Mouse (Mus musculus): Measurements from ENCODE around the gene Rad51d.
"Not testable (repeated sequence)": the region's sequence is repeated elsewhere in the genome, so short reads cannot be mapped to it uniquely, and the experiment has no call there.

Rad51d gene

DNA sequence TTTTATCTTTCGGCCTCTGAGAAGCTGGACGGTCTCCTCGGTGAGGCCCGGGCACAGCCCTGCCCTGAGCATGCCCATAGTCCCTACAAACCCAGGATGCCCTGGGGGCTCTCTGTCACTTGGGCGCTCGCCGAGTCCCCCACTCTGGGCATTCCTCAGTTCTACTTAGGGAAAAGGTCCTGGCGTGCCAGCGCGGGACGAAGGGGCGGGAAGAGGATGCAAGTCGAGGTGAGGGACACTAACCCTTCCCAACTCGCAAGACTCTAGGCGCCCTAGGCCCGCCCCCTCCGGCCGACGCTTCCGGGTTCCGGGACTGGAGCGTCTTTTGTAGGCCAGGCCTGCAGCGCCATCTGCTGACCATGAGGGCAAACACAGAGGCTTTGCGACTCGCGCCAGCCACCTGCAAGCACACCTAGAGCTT, at the start of gene Rad51d:
Rad51d (minus strand) TSS at position 273 of the 421 bp plus-strand sequence.
- DNase-seq (ENCODE audit: extremely low read depth, low read depth, low spot score): no peak

DNA sequence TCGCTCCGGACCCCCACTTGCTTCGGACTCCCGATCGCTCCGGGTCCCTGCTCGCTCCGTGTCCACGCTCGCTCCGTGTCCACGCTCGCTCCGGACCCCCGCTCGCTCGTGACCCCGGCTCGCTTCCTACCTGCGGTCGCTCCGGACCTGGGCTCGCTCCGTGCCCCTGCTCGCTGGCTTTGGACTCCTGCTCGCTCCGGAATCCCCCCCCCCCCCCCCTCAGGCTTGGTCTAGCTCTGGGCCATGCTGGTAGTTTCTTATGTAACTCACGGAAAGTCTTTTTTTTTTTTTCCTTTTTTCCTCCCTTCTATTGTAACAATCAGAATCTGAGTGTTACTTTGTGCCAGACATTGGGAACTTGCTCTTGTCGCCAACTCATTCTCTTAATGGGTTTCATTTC, 42.8 kb upstream of the Rad51d start:
- DNase-seq (ENCODE audit: extremely low read depth, low read depth, low spot score): no peak

DNA sequence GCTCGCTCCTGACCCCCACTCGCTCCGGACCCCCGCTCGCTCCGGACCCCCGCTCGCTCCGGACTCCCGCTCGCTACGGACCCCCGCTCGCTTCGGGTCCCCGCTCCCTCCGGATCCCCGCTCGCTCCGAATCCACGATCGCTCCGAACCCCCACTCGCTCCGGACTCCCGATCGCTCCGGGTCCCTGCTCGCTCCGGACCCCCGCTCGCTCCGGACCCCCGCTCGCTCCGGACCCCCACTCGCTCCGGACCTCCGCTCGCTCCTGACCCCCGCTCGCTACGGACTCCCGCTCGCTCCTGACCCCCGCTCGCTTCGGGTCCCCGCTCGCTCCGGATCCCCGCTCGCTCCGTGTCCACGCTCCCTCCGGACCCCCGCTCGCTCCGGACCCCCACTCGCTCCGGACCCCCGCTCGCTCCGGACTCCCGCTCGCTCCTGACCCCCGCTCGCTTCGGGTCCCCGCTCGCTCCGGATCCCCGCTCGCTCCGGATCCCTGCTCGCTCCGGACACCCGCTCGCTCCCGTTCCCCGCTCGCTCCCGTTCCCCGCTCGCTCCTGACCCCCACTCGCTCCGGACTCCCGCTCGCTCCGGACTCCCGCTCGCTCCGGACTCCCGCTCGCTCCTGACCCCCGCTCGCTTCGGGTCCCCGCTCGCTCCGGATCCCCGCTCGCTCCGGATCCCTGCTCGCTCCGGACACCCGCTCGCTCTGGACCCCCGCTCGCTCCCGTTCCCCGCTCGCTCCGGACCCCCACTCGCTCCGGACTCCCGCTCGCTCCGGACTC, 41.4 kb upstream of the Rad51d start:
- not testable (repeated sequence) for DNase-seq (ENCODE audit: extremely low read depth, low read depth, low spot score)

DNA sequence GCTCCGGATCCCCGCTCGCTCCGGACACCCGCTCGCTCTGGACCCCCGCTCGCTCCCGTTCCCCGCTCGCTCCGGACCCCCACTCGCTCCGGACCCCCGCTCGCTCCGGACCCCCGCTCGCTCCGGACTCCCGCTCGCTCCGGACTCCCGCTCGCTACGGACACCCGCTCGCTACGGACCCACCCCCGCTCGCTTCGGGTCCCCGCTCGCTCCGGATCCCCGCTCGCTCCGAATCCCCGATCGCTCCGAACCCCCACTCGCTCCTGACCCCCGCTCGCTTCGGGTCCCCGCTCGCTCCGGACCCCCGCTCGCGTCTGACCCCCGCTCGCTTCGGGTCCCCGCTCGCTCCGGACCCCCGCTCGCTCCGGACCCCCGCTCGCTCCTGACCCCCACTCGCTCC, 40.7 kb upstream of the Rad51d start:
- DNase-seq (ENCODE audit: extremely low read depth, low read depth, low spot score): not testable (repeated sequence)

DNA sequence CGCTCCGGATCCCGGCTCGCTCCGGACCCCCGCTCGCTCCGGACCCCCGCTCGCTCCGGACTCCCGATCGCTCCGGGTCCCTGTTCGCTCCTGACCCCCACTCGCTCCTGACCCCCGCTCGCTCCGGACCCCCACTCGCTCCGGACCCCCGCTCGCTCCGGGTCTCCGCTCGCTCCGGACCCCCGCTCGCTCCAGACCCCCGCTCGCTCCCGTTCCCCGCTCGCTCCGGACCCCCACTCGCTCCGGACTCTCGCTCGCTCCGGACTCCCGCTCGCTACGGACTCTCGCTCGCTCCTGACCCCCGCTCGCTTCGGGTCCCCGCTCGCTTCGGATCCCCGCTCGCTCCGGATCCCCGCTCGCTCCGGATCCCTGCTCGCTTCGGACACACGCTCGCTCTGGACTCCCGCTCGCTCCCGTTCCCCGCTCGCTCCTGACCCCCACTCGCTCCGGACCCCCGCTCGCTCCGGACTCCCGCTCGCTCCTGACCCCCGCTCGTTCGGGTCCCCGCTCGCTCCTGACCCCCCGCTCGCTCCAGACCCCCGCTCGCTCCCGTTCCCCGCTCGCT, 40.1 kb upstream of the Rad51d start:
- not testable (repeated sequence) for DNase-seq (ENCODE audit: extremely low read depth, low read depth, low spot score)

DNA sequence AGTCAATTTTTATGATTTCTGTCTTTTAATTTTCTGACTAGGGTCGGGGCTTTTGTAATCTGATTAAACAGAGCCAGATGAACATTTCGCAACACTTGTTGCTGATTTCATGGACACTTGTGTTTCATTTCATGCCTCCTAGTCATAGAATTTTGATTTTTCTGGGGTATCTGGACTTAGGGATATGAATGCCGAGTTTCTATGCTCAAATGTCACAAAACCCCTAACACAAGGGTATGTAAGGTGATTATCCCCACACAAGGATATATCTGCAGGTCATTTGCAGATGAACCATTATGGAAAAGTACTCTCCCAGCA, 39.2 kb upstream of the Rad51d start:
- no peak for DNase-seq (ENCODE audit: extremely low read depth, low read depth, low spot score)

DNA sequence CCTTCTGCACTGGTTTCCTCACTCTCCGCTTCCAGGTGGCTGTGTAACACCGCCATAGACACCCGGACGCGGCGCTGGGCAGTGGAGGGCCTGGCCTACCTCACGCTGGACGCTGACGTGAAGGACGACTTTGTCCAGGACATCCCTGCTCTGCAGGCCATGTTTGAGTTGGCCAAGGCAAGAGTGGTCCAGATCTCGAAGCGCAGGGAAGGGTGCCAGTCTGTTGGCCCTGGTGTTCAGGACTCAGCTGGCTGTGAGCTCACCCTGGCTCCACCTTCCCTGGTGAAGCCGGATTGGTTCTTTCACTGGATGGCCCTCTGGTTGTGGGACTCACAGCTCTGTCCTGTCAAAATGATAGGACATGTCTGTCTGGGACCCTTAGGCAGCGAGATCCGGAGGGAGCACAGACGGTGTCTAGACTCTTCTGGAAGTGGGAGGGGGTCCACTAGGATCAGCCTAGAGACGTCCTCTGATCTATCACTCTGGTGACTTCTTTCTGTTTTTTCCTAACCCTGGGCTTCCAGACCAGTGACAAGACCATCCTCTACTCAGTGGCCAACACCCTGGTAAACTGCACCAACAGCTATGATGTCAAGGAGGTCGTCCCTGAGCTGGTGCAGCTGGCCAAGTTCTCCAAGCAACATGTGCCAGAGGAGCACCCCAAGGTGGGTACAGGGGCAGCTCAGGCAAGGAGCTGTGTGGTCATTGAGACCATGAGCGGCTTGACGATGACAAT, 38.7 kb upstream of the Rad51d start:
- no peak for DNase-seq (ENCODE audit: extremely low read depth, low read depth, low spot score)

DNA sequence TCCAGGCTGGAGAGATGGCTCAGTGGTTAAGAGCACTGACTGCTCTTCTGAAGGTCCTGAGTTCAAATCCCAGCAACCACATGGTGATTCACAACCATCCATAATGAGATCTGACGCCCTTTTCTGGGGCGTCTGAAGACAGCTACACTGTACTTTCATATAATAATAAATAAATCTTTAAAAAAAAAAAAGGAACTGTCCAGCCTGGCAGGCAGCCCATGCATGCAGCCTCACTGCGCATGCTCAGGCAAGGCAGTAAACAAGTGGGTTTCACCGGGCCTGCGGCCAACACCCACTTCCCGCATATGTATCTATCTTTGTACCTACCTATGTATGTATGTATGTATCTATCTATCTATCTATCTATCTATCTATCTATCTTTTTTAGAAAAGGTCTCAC, 33.5 kb upstream of the Rad51d start:
- DNase-seq (ENCODE audit: extremely low read depth, low read depth, low spot score): not testable (repeated sequence)

DNA sequence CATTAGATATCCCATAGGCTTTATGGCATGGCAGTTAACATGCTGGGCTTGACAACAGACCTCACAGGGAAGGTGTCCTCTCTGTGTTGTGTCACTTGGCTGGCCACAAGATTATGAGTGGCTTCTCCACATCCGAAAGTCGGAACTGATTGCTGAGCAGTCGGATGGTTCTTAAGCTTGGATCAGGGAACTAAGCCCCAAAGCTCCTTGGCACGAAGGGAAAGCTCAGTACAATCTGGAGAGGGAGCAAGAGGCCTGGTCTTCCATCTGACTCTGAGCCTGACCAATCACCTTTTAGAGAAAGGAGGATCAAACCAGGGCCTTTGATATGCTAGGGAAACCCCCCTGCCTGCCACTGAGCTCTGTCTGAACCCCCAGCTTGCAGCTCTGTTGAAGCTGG, 31.3 kb upstream of the Rad51d start:
- DNase-seq (ENCODE audit: extremely low read depth, low read depth, low spot score): no peak

DNA sequence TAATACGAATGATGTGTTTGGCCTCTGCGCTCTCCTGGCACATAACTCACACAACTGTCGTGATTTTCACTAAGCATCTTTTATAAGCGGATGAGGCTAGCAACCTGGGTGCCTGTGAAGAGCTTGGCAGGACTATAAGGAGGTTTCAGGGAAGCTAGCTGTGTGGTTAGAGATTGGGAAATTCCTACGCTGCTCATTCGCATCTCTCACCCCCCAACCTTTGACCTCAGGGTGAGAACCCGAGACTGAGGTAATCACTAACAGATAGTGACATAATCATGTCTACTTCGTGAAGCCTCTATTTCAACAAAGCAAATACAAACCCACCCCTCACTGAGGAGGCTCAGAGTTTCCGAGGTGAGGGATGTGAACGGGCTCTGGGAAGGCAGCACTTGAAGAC, 30.4 kb upstream of the Rad51d start:
- DNase-seq (ENCODE audit: extremely low read depth, low read depth, low spot score): no peak

DNA sequence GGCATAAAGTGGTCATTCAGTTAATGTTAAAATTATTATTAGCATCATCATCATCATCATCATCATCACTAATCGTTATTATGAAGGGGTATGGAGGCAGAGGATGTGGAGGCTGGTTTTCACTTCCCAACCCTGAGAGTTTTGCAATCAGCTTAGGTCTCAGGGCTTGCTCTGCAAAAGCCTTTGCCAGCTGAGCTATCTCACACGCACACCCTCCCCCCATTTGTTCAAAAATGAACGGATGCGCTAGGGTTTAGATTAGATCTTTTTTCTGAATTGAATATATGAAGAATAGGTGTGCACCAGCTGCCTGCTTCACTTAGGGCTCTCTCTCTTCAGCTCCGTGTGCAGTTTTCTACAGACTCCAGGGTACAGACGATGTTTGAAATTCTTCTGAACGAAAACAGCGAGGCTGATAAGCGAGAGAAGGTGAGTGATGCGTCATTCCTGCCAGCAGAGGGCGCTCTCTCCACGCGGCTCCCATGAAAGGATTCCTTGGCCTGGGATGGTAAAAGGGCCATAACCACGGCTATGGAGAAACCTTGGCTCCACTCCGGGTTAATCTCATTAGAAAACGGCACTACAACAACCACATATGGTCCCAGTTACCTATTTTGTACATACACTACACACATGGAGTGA, 24.4 kb upstream of the Rad51d start:
- DNase-seq (ENCODE audit: extremely low read depth, low read depth, low spot score): no peak

DNA sequence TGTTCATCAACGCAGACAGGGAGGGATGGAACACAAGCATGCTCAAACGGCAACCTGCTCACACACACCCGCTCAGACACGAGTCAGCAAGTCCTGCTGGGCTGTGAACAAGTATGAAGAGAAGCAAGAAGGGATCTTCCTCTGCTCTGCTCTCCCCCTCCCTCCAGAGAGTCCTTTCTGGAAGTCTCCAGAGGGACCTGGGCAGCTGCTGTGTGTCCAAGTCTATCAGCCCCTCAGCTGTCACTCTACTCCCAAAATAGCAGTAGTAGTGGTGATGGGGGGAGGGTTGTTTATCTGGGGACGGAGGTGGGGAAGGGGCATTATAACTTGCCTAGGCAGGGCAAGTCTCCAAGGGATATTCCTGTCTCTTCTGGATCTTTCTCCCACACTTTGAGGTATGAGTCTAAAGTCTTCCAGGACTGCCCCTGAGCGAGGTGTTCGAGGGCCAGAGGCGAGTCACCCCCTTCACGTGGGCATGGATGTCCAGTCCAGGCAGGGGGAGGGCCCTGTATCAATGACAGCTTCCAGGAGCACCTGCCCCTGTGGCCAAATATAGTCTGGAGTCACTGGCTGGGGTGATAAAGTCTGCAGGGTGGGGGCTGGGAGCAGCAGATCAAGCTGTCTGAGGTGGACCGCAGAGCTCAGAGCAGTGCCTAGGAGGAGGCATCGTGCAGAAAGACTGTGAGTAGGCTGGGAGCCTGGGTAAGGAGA, 20.4 kb upstream of the Rad51d start:
- no peak for DNase-seq (ENCODE audit: extremely low read depth, low read depth, low spot score)

DNA sequence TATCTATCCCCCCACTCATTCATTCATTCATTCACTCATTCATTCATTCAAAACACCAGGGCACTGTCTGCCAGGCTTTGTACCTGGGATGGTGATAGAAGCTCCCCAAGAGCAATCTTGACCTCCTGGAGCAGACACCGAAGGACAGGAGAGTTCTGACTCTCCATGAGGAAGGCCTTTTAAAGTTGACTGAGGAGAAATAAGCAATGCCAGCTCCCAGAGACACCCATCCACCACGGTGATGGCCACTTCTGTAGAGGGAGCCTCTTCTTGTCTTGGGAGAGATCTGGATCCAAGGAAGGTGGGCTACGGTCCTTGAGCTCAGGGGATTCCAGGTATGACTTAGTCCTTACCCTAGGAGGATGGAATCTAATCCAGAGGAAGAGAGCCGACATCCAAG, 19.8 kb upstream of the Rad51d start, which contains the start of gene Unc45b:
Unc45b (plus strand) TSS at position 301 of the 400 bp plus-strand sequence.
- DNase-seq (ENCODE audit: extremely low read depth, low read depth, low spot score): no peak

DNA sequence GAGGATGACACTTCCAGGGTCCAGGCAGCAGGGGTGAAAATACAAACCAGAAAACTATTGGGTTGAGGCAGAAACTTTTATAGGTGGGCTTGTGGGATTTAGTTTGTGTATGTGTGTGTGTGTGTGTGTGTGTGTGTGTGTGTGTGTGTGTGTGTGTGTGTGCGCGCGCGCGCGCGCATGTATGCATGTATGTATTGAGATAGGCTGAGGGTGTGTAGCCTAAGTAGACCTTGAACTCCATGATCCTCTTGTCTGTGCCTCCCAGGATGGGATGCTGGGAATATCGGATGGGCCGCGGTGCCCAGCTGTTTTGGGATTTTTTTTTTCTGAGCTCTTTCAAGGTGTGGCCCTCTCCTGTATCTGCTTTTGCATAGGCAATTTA, 18.2 kb upstream of the Rad51d start:
- no peak for DNase-seq (ENCODE audit: extremely low read depth, low read depth, low spot score)

DNA sequence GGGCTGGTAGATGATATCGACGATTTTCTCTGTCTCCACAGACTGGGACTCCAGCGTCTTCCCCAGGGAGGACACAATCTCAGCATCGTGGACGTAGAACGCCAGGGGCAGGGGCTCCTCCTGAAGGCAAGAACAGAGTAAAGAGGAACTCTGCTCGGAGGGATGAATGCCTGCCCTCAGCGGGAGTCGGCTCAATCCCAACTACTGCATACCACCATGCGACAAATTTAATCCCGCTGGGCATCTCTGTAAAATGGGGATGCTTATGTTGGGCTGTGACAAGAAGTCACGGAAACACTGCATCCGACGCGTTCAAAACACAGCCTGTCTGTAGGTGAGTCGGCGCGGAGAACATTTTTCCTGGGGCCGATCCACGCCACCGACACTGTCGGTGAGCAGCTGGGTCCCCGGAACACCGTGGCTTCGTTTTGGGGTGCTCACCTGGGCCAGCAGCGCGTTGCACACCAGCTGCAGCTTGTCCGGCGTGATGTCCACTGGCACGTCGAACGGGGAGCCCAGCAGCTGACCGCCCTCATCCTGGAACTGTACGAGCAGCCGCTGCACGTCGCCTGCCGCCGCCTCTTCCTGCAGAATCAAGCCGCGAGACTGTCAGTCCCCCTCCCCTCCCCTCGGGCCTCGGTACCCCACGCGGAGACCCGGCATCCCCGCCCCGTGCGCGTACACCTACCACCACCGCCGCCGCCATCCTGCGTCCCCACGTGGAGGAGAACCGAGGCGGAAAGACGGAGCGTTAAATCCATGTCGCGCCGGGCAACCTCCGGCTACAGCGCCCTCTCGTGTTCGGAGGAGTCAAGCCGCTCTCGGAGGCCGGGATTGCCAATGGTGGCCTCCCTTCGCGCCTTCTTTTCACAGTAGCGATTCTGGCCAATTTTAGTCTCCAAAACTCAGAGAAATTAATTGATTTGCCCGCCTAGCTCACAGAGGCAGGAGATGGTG, 17.5 kb upstream of the Rad51d start, which contains the start of gene Nle1:
Nle1 (minus strand) TSS at position 761 of the 957 bp plus-strand sequence.
- DNase-seq (ENCODE audit: extremely low read depth, low read depth, low spot score): no peak

DNA sequence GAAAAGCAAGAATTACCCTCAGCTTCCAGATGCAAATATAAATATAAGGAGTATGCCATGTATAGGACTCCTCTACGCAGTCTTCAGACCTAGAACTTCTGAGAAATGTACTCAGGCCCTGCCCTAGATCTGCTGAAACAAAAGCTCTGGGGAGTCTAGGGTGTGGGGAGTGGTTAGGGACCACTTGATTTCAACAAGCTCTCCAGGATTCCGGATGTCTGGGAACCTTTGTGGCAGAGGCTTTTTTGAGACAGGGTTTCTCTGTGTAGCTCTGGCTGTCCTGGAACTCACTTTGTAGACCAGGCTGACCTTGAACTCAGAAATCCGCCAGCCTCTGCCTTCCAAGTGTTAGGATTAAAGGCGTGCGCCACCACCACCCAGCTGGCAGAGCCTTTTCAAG, 15.4 kb upstream of the Rad51d start:
- no peak for DNase-seq (ENCODE audit: extremely low read depth, low read depth, low spot score)

DNA sequence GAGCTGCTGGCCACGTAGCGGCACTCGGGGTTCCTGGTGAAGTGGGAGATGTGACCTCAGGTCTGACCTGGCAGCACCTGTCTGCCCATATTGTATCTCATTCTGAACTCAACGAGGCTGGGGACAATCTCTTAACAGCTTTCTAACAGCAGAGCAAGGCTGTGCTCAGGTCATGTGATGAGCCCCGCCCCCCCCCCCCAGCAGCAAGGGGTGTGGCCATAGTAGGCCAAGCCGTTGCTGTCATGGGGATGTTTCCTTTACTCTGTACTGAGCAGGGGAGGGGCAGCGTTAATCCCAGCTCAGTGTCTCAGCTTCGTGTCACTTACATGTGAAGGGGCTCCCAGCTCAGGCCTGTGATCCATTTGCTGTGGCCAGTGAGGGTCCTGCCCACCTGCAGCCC, 14.5 kb upstream of the Rad51d start:
- DNase-seq (ENCODE audit: extremely low read depth, low read depth, low spot score): no peak

DNA sequence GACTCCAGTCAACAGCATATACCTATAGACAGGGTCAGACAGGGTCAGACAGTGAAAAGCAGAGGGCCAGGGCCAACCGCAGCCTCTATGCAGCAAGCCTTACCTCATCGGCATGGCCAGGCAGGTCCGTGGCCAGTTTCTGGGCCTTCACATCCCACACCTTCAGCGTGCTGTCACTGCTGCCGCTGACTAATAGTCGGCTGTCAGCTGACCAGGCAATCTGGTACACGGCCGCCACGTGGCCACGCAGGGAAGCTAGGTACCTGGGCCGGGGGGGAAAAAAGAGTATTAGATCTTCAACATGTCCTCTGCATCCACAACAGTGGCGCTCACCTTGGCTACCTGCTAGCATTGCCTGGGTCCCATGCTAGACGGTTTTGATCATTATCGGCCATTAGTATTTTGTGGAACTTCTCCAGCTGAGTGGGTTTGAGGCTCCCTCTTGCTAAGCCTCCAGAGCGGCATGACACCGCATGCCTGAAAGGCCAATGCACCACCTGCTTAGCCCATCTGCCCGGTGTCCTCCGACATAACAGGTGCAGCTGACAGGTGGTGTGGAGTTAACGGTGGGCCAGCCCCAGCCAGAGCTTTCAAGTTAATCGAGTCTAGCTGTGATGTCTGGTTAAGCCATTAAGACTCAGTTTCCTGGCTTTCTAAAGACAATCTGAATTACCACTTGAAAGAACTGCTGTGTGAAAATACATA, 11.3 kb upstream of the Rad51d start:
- no peak for DNase-seq (ENCODE audit: extremely low read depth, low read depth, low spot score)

DNA sequence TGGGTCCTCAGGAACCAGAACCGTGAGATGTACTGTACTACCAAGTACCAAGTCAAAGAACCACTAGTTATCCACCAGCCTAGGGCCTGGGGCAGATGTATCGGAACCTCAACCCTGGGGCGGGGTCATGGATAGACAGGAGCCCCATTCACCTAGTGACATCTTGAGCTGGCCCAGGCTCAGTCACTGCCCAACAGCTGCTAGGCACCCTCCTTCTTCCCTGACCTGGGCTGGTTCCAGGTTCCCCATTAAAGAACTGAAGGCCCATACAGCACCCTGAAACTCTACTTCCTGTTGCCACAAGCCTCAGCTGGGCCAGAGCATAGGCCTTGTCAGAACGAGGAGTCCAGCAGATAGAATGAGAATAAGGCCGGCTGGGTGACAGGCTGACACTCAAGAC, 9.3 kb upstream of the Rad51d start:
- DNase-seq (ENCODE audit: extremely low read depth, low read depth, low spot score): no peak
